7 mouse cellular contexts compared by ENCODE assay signal in genomic region chr10:80854913-80855748, GRCm38 (mm10). TPM values are rescaled to one million over a fixed set of nuclear protein-coding genes. Genes with fewer than 3 reads are reported as not detected.
DNase-seq lines count a peak whose midpoint lies in the region; ATAC-seq and TF ChIP-seq lines count a peak whose summit lies in the region.

TSS of gene Lsm7 (minus strand) at chr10:80855209.
TSS of gene Sppl2b (plus strand) at chr10:80855275.

- DNase-seq in adrenal gland, postnatal 25 days = peak; percentile 98
- peak; percentile 97 to 98 for DNase-seq in heart, adult 18-20 months
- DNase-seq in kidney, adult 2 months = peak; percentile 97
- peak; percentile 85 to 97 for DNase-seq in spleen, adult 2 months (ENCODE audit: low read depth in 1 of 2, low spot score in 2 of 2)

- peak; percentile 37; the same call in 1 of the 2 replicates for ATAC-seq in embryonic facial prominence, embryonic 12.5 days (ENCODE audit: insufficient number of reproducible peaks, insufficient read depth, low FRiP score, low TSS enrichment)
- peak; percentile 45 for ATAC-seq in limb, embryonic 12.5 days (ENCODE audit: insufficient number of reproducible peaks, insufficient read depth, low FRiP score, low TSS enrichment, low read depth)
- peak; percentile 82 for ATAC-seq in midbrain, embryonic 15.5 days (replicated peaks)

- no peak for TF ChIP-seq CTCF in kidney, adult 2 months (conservative IDR thresholded peaks at IDR 0.05; ENCODE audit: insufficient read depth, insufficient read length, low read depth, low read length)
- no peak for TF ChIP-seq CTCF in spleen, adult 2 months (IDR thresholded peaks at IDR 0.05; ENCODE audit: extremely low read depth, insufficient read depth, insufficient read length, insufficient replicate concordance)

- peak within 1 kb of the TSS; percentile 98 for H3K4me2 ChIP-seq in embryonic facial prominence, embryonic 12.5 days (replicated peaks)
- H3K4me2 ChIP-seq in limb, embryonic 12.5 days = peak within 1 kb of the TSS; percentile 99
- peak within 1 kb of the TSS; percentile 86 for H3K4me2 ChIP-seq in midbrain, embryonic 15.5 days

- TF ChIP-seq POLR2A in kidney, adult 2 months (IDR thresholded peaks at IDR 0.05; ENCODE audit: low read depth, low read length) = peak; percentile 85
- peak; percentile 17; the same call in 1 of the 2 replicates for TF ChIP-seq POLR2A in spleen, adult 2 months (IDR thresholded peaks at IDR 0.05; ENCODE audit: low read depth, low read length)

- H3K9me3 ChIP-seq in embryonic facial prominence, embryonic 12.5 days = no peaks in the 10 kb centered on the region
- no peaks in the 10 kb centered on the region for H3K9me3 ChIP-seq in limb, embryonic 12.5 days
- no peaks in the 10 kb centered on the region for H3K9me3 ChIP-seq in midbrain, embryonic 15.5 days

- H3K27ac ChIP-seq in embryonic facial prominence, embryonic 12.5 days = peak within 1 kb of the TSS; percentile 46
- H3K27ac ChIP-seq in kidney, adult 2 months (ENCODE audit: insufficient read depth, low read depth, low read length) = no peak within 1 kb of the TSS
- H3K27ac ChIP-seq in limb, embryonic 12.5 days = peak within 1 kb of the TSS; percentile 68
- H3K27ac ChIP-seq in midbrain, embryonic 15.5 days = peak within 1 kb of the TSS; percentile 74
- H3K27ac ChIP-seq in spleen, adult 2 months (ENCODE audit: insufficient read depth, low read length) = peak within 1 kb of the TSS; percentile 9; the same call in 1 of the 2 replicates

- H3K4me3 ChIP-seq in embryonic facial prominence, embryonic 12.5 days = peak within 1 kb of the TSS; percentile 87
- peak within 1 kb of the TSS; percentile 89 for H3K4me3 ChIP-seq in kidney, adult 2 months (ENCODE audit: insufficient read depth, low read depth, low read length)
- peak within 1 kb of the TSS; percentile 97 for H3K4me3 ChIP-seq in limb, embryonic 12.5 days (replicated peaks)
- peak within 1 kb of the TSS; percentile 82 for H3K4me3 ChIP-seq in midbrain, embryonic 15.5 days
- peak within 1 kb of the TSS; percentile 78 for H3K4me3 ChIP-seq in spleen, adult 2 months (ENCODE audit: extremely low read depth, insufficient read depth, insufficient read length)

- H3K9ac ChIP-seq in embryonic facial prominence, embryonic 12.5 days = peak within 1 kb of the TSS; percentile 84
- H3K9ac ChIP-seq in limb, embryonic 12.5 days (replicated peaks) = peak within 1 kb of the TSS; percentile 90
- H3K9ac ChIP-seq in midbrain, embryonic 15.5 days = peak within 1 kb of the TSS; percentile 91

- no peaks in the 10 kb centered on the region for H3K27me3 ChIP-seq in embryonic facial prominence, embryonic 12.5 days
- no peaks in the 10 kb centered on the region for H3K27me3 ChIP-seq in kidney, adult 2 months (replicated peaks; ENCODE audit: control insufficient read depth, insufficient read depth, low read length)
- H3K27me3 ChIP-seq in limb, embryonic 12.5 days = no peaks in the 10 kb centered on the region
- H3K27me3 ChIP-seq in midbrain, embryonic 15.5 days (replicated peaks) = no peaks in the 10 kb centered on the region
- no peaks in the 10 kb centered on the region for H3K27me3 ChIP-seq in spleen, adult 2 months (ENCODE audit: control insufficient read depth, insufficient read depth, low read length)

- peaks cover 24% of the 10 kb centered on the region for H3K36me3 ChIP-seq in embryonic facial prominence, embryonic 12.5 days
- no peaks in the 10 kb centered on the region for H3K36me3 ChIP-seq in kidney, adult 2 months (ENCODE audit: control insufficient read depth, insufficient read depth, low read length)
- H3K36me3 ChIP-seq in limb, embryonic 12.5 days = peaks cover 32% of the 10 kb centered on the region
- peaks cover 12% of the 10 kb centered on the region for H3K36me3 ChIP-seq in midbrain, embryonic 15.5 days (replicated peaks)
- peaks cover 11% of the 10 kb centered on the region; the same call in 1 of the 2 replicates for H3K36me3 ChIP-seq in spleen, adult 2 months (ENCODE audit: control insufficient read depth, insufficient read depth, low read length)

- WGBS in embryonic facial prominence, embryonic 12.5 days = under 1% methylated on average over 81 of the region's 81 CpGs
- under 1% methylated on average over 81 of the region's 81 CpGs for WGBS in kidney, adult 2 months
- under 1% methylated on average over 80 of the region's 81 CpGs for WGBS in limb, embryonic 12.5 days
- WGBS in midbrain, embryonic 15.5 days = under 1% methylated on average over 81 of the region's 81 CpGs
- under 1% methylated on average over 81 of the region's 81 CpGs for WGBS in spleen, adult 2 months

- H3K4me1 ChIP-seq in embryonic facial prominence, embryonic 12.5 days = peaks cover 34% of the 10 kb centered on the region
- peaks cover 7% of the 10 kb centered on the region for H3K4me1 ChIP-seq in kidney, adult 2 months (ENCODE audit: control insufficient read depth, insufficient read depth, low read length)
- peaks cover 26% of the 10 kb centered on the region for H3K4me1 ChIP-seq in limb, embryonic 12.5 days (replicated peaks)
- H3K4me1 ChIP-seq in midbrain, embryonic 15.5 days = peaks cover 41% of the 10 kb centered on the region
- peaks cover 4% of the 10 kb centered on the region for H3K4me1 ChIP-seq in spleen, adult 2 months (ENCODE audit: control insufficient read depth, insufficient read depth, insufficient read length)

RNA-seq across cellular contexts. Expression of gene Lsm7, which starts in this region (rescaled TPM):
- total RNA-seq in adrenal gland, postnatal 25 days (2021) = 42.8 and 49.8 TPM in 2 replicates
- 314 and 329 TPM in 2 replicates for polyA plus RNA-seq in embryonic facial prominence, embryonic 12.5 days (2016; fragmentation: Nextera tagmentation; extraction: Ambion mirVana)
- 10 to 100 TPM; 23.5 to 27.8 TPM for total RNA-seq in heart, adult 18-20 months (2021)
- 79.0 and 98.1 TPM in 2 replicates for polyA plus RNA-seq in kidney, adult 2 months (2012; rRNA removed)
- 344 and 378 TPM in 2 replicates for polyA plus RNA-seq in limb, embryonic 12.5 days (2016; fragmentation: Nextera tagmentation; extraction: Ambion mirVana)
- polyA plus RNA-seq in midbrain, embryonic 15.5 days (2015; fragmentation: Nextera tagmentation; extraction: Ambion mirVana) = 214 and 222 TPM in 2 replicates
- 84.0 and 103 TPM in 2 replicates for polyA plus RNA-seq in spleen, adult 2 months (2012; rRNA removed)

RNA-seq across cellular contexts. Expression of gene Sppl2b, which starts in this region (rescaled TPM):
- total RNA-seq in adrenal gland, postnatal 25 days (2021) = 38.8 and 48.5 TPM in 2 replicates
- 52.0 and 53.0 TPM in 2 replicates for polyA plus RNA-seq in embryonic facial prominence, embryonic 12.5 days (2016; fragmentation: Nextera tagmentation; extraction: Ambion mirVana)
- 10 to 100 TPM; 11.9 to 15.9 TPM for total RNA-seq in heart, adult 18-20 months (2021)
- 58.2 and 88.0 TPM in 2 replicates for polyA plus RNA-seq in kidney, adult 2 months (2012; rRNA removed)
- 43.7 and 50.3 TPM in 2 replicates for polyA plus RNA-seq in limb, embryonic 12.5 days (2016; fragmentation: Nextera tagmentation; extraction: Ambion mirVana)
- 85.5 and 89.5 TPM in 2 replicates for polyA plus RNA-seq in midbrain, embryonic 15.5 days (2015; fragmentation: Nextera tagmentation; extraction: Ambion mirVana)
- polyA plus RNA-seq in spleen, adult 2 months (2012; rRNA removed) = 127 and 130 TPM in 2 replicates
